Mouse (Mus musculus): ENCODE measurements at regions not wholly inside any gene's neighbourhood (a gene's known extent, or its start where the extent isn't known, plus 50 kb on each side); places are given as distances from the start of the nearest gene placed in this dataset.

GRCm38 (mm10) chr6:55581106-55581505 lies 100.0 kb downstream of the Neurod6 start:
- no peak overlapping the region for H3K27ac ChIP-seq (ENCODE audit: insufficient read depth, low read length)
- TF ChIP-seq CTCF (IDR thresholded peaks at IDR 0.05; ENCODE audit: borderline replicate concordance, insufficient read depth, low read depth, low read length) (no peak), POLR2A (IDR thresholded peaks at IDR 0.05; ENCODE audit: borderline replicate concordance, insufficient read depth, low read length) (no peak)

GRCm38 (mm10) chr6:55580036-55580435 lies 101.0 kb downstream of the Neurod6 start:
- peak in 1 of 2 experiments; percentile 21 for DNase-seq
- Histone ChIP-seq H3K27ac (ENCODE audit: insufficient read depth, low read length) (no peak overlapping the region), H3K27me3 (ENCODE audit: control insufficient read depth, insufficient read depth, low read length) (no peaks in the 10 kb centered on the region), H3K4me1 (ENCODE audit: control insufficient read depth, insufficient read depth, low read length) (no peaks in the 10 kb centered on the region), H3K4me3 (replicated peaks; ENCODE audit: insufficient read depth, low read depth, low read length) (no peak overlapping the region)
- WGBS, result 7% methylated on average over 5 of the region's 5 CpGs
- TF ChIP-seq CTCF (IDR thresholded peaks at IDR 0.05; ENCODE audit: borderline replicate concordance, insufficient read depth, low read depth, low read length), result no peak
- no peak for TF ChIP-seq POLR2A (IDR thresholded peaks at IDR 0.05; ENCODE audit: borderline replicate concordance, insufficient read depth, low read length)

More at GRCm38 (mm10) chr6:55581106-55581505, 100.0 kb downstream of the Neurod6 start:
- no peak for DNase-seq
- no peaks in the 10 kb centered on the region for H3K4me1 ChIP-seq (ENCODE audit: control insufficient read depth, insufficient read depth, low read length)
- 58% methylated on average over 6 of the region's 6 CpGs for WGBS
- no peak overlapping the region for H3K4me3 ChIP-seq (replicated peaks; ENCODE audit: insufficient read depth, low read depth, low read length)
- no peaks in the 10 kb centered on the region for H3K27me3 ChIP-seq (ENCODE audit: control insufficient read depth, insufficient read depth, low read length)

DNA sequence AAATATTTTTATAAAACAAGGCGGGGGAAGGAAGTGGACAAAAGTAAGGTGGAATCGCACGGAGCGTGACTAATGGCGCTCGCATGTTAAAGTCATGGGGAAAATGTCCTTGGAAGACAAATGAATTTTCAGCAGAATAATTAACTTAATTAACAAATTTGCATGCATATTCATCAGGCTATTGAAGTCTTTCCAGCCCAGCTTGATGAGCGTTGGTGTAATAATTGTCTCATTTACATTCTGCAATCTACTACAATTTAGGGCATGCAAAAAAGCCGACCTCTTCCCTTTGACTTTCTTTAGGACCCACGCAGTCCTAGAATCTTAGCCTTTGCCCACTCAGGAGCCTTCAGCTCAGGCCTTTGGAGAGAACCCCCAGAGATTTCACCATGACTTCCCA lies 101.5 kb downstream of the Neurod6 start:
- WGBS, result 23% methylated on average over 9 of the region's 9 CpGs
- no peak for TF ChIP-seq CTCF (IDR thresholded peaks at IDR 0.05; ENCODE audit: borderline replicate concordance, insufficient read depth, low read depth, low read length)
- TF ChIP-seq POLR2A (IDR thresholded peaks at IDR 0.05; ENCODE audit: borderline replicate concordance, insufficient read depth, low read length), result no peak
- no peaks in the 10 kb centered on the region for H3K27me3 ChIP-seq (ENCODE audit: control insufficient read depth, insufficient read depth, low read length)
- H3K4me1 ChIP-seq (ENCODE audit: control insufficient read depth, insufficient read depth, low read length), result no peaks in the 10 kb centered on the region
- no peak for DNase-seq
- no peak overlapping the region for H3K4me3 ChIP-seq (replicated peaks; ENCODE audit: insufficient read depth, low read depth, low read length)
- H3K27ac ChIP-seq (ENCODE audit: insufficient read depth, low read length), result no peak overlapping the region

GRCm38 (mm10) chr6:55579105-55579504 lies 102.0 kb downstream of the Neurod6 start:
- 54% methylated on average over 5 of the region's 5 CpGs for WGBS
- no peak overlapping the region for H3K27ac ChIP-seq (ENCODE audit: insufficient read depth, low read length)
- no peak overlapping the region for H3K4me3 ChIP-seq (replicated peaks; ENCODE audit: insufficient read depth, low read depth, low read length)

DNA sequence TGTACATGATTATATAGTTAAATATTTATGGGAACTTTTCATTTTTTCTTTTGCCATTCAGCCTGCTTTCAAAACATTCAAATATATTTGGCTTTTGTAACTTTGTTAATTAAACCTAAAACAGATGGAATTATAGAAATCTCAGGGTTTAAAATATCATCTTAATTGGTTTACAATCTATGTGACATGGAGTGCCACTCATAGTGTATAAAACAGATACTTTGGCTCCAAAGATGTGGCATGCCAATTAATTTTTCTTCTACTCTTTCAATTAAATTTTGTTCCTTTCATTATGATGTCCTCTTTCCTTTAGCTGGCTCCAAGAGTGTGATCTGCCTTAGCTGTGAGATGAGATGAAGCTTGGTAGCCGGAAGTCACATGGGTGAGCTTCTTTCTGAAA lies 103.0 kb downstream of the Neurod6 start:
- Histone ChIP-seq H3K4me1 (ENCODE audit: control insufficient read depth, insufficient read depth, low read length) (no peaks in the 10 kb centered on the region), H3K27me3 (ENCODE audit: control insufficient read depth, insufficient read depth, low read length) (no peaks in the 10 kb centered on the region), H3K27ac (ENCODE audit: insufficient read depth, low read length) (no peak overlapping the region), H3K4me3 (replicated peaks; ENCODE audit: insufficient read depth, low read depth, low read length) (no peak overlapping the region)
- no peak for TF ChIP-seq CTCF (IDR thresholded peaks at IDR 0.05; ENCODE audit: borderline replicate concordance, insufficient read depth, low read depth, low read length)
- TF ChIP-seq POLR2A (IDR thresholded peaks at IDR 0.05; ENCODE audit: borderline replicate concordance, insufficient read depth, low read length), result no peak
- 88% methylated on average over 1 of the region's 1 CpGs for WGBS
- DNase-seq, result no peak

More at GRCm38 (mm10) chr6:55579105-55579504, 102.0 kb downstream of the Neurod6 start:
- Histone ChIP-seq H3K27me3 (ENCODE audit: control insufficient read depth, insufficient read depth, low read length) (no peaks in the 10 kb centered on the region), H3K4me1 (ENCODE audit: control insufficient read depth, insufficient read depth, low read length) (no peaks in the 10 kb centered on the region)
- DNase-seq, result no peak
- TF ChIP-seq CTCF (IDR thresholded peaks at IDR 0.05; ENCODE audit: borderline replicate concordance, insufficient read depth, low read depth, low read length) (no peak), POLR2A (IDR thresholded peaks at IDR 0.05; ENCODE audit: borderline replicate concordance, insufficient read depth, low read length) (no peak)

- no peak for TF ChIP-seq POLR2A (IDR thresholded peaks at IDR 0.05; ENCODE audit: borderline replicate concordance, insufficient read depth, low read length)
- no peak for TF ChIP-seq CTCF (IDR thresholded peaks at IDR 0.05; ENCODE audit: borderline replicate concordance, insufficient read depth, low read depth, low read length)
- WGBS, result 84% methylated on average over 2 of the region's 2 CpGs
- H3K4me3 ChIP-seq (replicated peaks; ENCODE audit: insufficient read depth, low read depth, low read length), result no peak overlapping the region
- H3K27me3 ChIP-seq (ENCODE audit: control insufficient read depth, insufficient read depth, low read length), result no peaks in the 10 kb centered on the region
- H3K4me1 ChIP-seq (ENCODE audit: control insufficient read depth, insufficient read depth, low read length), result no peaks in the 10 kb centered on the region
- DNase-seq, result no peak
- H3K27ac ChIP-seq (ENCODE audit: insufficient read depth, low read length), result no peak overlapping the region
Observed at GRCm38 (mm10) chr6:55567521-55567920, 113.5 kb downstream of the Neurod6 start.

GRCm38 (mm10) chr6:55565260-55566209 lies 113.8 kb downstream of the Adcyap1r1 start:
- H3K27ac ChIP-seq (ENCODE audit: insufficient read depth, low read length), result no peak overlapping the region
- no peak overlapping the region for H3K4me3 ChIP-seq (replicated peaks; ENCODE audit: insufficient read depth, low read depth, low read length)
- WGBS, result 57% methylated on average over 14 of the region's 14 CpGs
- TF ChIP-seq CTCF (IDR thresholded peaks at IDR 0.05; ENCODE audit: borderline replicate concordance, insufficient read depth, low read depth, low read length) (no peak), POLR2A (IDR thresholded peaks at IDR 0.05; ENCODE audit: borderline replicate concordance, insufficient read depth, low read length) (no peak)
- H3K4me1 ChIP-seq (ENCODE audit: control insufficient read depth, insufficient read depth, low read length), result no peaks in the 10 kb centered on the region
- no peaks in the 10 kb centered on the region for H3K27me3 ChIP-seq (ENCODE audit: control insufficient read depth, insufficient read depth, low read length)
- no peak for DNase-seq

DNA sequence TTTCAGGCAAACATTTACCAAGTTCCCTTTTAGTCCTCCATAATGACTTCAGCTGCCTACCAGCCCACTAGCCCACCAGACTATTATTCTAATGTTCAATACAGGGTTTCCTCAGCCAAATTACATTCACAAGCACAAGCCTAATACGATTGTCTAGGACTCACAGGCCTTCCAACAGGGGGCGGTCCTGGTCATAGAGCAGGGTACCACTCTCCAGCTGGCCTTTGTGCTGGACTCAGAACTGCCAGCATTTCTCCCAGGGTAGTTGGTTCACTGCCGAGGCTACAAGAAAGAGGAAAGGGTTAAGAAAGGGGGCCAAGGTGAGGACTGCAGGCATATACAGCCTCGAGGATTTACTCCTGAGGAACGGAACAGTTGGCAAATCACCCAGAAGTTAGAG lies 108.8 kb downstream of the Adcyap1r1 start:
- Histone ChIP-seq H3K4me3 (replicated peaks; ENCODE audit: insufficient read depth, low read depth, low read length) (no peak overlapping the region), H3K27me3 (ENCODE audit: control insufficient read depth, insufficient read depth, low read length) (no peaks in the 10 kb centered on the region), H3K27ac (ENCODE audit: insufficient read depth, low read length) (no peak overlapping the region), H3K4me1 (ENCODE audit: control insufficient read depth, insufficient read depth, low read length) (no peaks in the 10 kb centered on the region)
- WGBS, result 20% methylated on average over 5 of the region's 5 CpGs
- DNase-seq, result no peak
- TF ChIP-seq POLR2A (IDR thresholded peaks at IDR 0.05; ENCODE audit: borderline replicate concordance, insufficient read depth, low read length) (no peak), CTCF (IDR thresholded peaks at IDR 0.05; ENCODE audit: borderline replicate concordance, insufficient read depth, low read depth, low read length) (no peak)
